Mouse (Mus musculus): ENCODE measurements around the gene Nudt21. TPM values are rescaled to one million over a fixed set of nuclear protein-coding genes. Genes with fewer than 3 reads are reported as not detected.

Gene Nudt21
- polyA plus RNA-seq, 2 experiments from 2014 or later: 93.4 to 113 TPM

DNA sequence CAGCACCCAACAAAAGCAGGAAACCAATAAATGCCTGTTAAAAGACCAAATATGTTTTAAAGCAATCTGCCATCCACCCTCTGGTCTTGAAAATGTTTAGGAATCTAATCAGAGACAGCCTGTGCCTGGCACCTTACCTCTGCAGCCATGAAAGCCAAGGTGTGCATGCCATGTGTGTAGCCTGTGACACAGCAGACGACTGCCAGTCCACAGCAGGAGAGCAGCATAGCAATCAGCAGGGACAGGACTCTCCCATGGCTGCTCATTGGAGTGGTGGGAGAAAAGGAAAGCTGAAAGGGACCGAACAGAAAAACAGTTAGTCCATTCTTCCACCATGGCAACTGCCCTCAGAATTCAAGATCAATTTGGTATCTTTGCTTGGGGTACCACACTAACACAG, 37.9 kb downstream of the Nudt21 start:
- ATAC-seq: no peak

DNA sequence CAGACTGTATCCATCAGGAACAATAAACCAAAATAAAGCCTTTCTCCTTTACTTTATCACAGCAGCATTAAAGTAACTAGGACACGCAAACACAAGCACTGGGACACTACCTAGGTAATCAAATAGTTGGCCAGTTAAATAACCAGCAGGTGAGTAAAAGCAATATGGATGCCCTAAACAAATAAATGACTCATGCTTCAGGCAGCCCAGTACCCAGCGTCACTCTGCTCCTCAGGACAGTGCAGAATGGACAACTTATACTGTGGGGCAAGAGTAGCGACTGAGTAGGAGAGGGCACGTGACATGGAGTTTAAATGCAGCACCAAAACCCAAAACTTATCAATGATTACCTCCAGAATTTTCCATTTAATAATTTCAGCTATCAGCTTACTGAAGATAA, 47.1 kb downstream of the Nudt21 start:
- ATAC-seq: no peak

GRCm38 (mm10) chr8:93984731-93985130, 52.1 kb downstream of the Nudt21 start:
- no peak for ATAC-seq

- no peak for ATAC-seq
These were observed 53.0 kb downstream of the Nudt21 start for GRCm38 (mm10) chr8:93983827-93984226.

DNA sequence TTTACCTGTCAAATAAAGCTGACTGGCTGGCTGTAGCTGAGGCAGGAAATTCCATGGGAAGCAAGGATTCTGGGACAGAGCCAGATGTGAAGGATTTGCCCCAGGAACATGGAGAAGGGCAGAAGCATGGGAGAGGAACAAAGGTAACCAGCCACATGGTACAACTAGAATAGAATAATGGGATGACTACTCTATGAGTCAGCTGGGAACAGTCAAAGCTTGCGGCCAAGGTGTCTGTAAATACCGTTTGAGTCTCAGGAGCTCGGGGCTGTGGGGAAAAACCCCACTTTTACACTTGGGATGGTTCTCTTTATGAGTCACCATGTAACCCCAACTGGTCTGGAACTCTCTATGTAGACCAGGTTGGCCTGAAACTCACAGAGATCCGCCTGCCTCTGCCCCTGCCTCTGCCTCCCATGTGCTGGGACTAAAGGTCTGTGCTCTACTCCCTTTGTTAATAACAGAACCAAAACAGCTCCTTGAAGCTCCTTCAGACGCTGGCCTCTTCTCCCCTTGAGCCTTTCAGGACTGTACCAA, 55.1 kb downstream of the Nudt21 start:
- ATAC-seq: no peak

DNA sequence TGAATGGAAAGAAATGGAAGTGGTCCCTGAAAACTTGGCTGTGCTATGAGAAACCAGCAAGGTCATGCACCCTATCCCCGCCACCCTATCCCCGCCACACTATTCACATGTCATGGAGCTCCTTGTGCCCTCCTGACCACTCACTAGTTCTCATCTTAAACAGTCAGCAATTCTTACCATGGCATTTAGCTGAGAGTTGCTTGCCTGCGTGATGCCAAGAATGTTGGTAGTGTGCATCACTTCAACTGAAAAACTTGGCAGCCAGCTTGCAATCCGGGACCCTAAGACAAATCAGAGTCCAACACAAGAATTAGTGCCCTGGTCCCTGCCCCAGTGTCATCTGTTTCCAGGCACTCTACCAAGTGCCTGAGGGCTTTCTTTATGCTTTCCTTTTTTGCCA, 56.7 kb downstream of the Nudt21 start:
- ATAC-seq: no peak

DNA sequence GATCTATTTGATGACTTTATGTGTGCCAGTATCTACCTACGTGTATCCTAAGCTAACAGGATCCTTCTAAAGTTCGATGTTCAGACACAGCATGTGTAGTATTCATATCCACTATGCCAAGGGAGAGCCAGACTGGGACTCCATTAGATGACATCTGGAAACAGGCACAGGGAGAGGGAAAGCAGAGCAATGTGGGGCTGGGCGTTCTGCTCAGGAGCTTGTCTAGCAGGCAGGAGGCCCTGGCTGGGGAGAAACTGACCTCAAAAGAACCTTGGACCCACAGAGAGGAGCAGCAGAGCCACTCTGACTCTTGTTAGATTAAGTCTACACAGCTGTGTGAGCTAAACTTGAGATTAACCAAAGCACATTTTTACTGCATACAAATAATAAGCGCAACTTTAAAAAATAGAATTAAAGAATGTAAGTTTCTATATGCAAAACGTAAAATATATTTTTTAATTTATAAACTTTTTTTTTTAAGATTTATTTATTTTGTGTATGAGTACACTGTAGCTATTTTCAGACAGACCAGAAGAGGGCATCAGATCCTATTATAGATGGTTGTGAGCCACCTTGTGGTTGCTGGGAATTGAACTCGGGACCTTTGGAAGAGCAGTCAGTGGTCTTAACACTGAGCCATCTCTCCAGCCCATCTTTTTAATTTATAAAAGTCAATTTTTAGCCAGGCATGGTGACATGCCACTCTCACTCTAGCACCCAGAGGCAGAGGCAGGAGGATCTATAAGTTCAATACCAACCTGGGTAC, 60.2 kb downstream of the Nudt21 start:
- ATAC-seq: no peak

- no peak for ATAC-seq
These were observed 61.5 kb downstream of the Nudt21 start for GRCm38 (mm10) chr8:93975358-93975757.

- no peak for ATAC-seq
These were observed 62.1 kb downstream of the Nudt21 start for GRCm38 (mm10) chr8:93974602-93975186.

GRCm38 (mm10) chr8:93973831-93974375, 62.9 kb downstream of the Nudt21 start:
- ATAC-seq: no peak

DNA sequence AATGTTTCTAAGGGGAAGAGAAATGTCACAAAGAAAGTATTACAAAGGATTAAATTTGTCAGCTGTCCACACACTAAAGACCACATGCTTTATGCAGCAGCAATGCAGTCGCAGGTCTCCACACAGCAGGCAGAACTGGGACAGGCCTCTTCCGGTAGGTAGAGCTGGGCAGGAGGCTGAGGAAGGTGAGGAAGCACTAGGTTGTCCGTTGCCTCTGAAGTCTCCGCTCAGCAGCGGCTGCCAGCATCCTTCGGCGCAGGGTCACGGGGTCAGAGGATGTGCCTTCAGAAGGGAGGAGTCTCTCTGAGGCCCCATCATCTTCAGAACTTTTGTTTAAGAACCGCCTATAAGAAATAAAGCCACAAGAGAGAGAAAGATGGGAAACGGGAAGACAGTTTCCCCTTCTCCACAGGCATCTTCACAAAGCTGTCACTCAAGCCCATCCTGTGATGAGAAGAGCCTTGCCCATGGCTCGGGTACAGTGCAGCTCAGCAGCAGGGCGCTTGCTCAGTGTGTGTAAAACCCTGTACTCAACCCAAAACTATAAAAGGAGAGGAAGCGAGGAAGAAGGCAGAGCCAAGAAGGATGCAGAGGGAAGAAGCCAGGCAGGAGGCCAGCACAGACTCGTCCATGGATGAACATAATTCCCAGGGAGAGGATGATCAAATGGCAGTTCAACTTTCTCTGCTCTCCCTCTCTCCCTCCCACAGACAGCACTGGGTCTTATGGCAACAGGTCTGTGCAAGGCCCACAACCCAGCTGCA, 63.7 kb downstream of the Nudt21 start:
- no peak for ATAC-seq

DNA sequence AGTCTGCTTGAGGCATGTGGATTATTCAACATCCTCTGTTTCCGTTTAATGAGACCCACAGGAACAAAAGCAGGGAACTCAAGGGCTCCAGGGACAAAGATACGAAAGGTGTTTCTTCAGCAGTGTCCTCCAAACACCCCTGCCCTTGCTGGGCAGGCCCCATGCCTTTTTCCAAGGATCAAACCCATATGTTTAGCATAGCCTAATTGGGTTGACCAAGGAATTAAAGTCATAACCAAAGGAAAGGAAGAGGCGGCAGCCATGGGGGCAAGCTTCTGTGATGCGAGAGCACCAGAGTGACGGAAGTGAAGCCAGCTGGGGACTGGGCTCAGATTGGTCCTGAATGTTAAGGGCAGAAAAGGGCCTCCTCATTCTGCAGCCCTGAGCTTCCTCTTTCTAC, 64.6 kb downstream of the Nudt21 start:
- no peak for ATAC-seq

DNA sequence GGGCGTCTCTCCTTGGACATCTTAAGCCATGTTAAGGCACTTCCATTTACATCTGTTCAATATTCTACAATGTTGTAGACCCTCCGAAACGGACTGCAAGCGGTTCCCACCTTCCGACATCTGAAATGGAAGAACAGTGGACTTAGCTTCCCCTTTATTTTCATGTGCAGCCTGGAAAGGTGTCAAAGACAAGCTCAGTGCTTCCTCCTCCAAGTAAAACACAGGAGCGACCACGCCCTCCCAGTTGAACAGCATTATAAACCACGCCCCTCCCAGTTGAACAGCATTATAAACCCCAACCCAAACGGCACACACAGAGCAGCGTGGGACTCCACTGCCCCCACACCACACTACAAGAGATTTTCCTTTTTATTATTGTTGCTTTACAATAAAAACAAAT, 65.4 kb downstream of the Nudt21 start:
- no peak for ATAC-seq

DNA sequence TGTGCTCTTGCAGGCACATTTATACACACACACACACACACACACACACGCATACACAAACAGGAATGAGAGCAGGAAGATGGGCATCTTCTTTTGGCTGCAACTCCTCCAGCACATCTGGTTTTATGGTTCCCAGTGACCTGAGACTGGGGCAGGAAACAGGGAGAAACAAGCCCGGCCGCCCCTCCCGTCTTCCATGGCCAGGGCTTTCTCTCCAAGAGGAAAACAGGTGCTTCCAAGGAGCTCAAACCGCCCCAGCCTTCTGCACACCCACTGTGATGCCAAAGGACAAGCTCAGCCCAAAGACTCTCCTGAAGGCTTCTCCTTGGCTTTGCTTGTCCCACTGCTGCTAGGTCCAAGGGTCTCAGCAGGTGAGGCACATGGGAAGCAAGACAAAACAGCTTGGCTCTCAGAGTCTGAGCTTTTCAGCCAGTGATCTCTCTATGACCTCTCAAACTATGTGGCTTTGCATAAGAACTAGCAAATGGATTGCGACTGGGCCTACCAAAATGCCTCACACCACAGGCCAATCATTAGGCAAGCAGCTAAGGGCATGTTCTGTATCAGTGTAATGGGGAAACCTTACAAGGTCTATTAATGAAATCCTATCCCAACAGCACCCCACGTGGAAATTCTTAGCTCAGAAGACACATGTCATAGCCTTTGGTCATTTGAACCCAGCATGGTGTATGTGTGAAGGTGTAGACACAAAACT, 67.0 kb downstream of the Nudt21 start:
- no peak for ATAC-seq

GRCm38 (mm10) chr8:93968293-93968692, 68.5 kb downstream of the Nudt21 start:
- ATAC-seq: no peak

Other genes starting within 250 kb of the Nudt21 start
- 1 to 10 TPM in 1 of 2 experiments, not detected in 1; 1.0 TPM for gene Gnao1, start 227.1 kb downstream of the Nudt21 start, polyA plus RNA-seq (2017; shearing (Covaris generic))
- 10 to 100 TPM; 26.2 to 26.6 TPM for gene Amfr, start 24.2 kb downstream of the Nudt21 start, polyA plus RNA-seq (2017; shearing (Covaris generic))
- gene Ogfod1, start 167 bp upstream of the Nudt21 start, polyA plus RNA-seq (2017; shearing (Covaris generic)): 10 to 100 TPM; 16.5 to 16.6 TPM
- gene Bbs2, start 61.9 kb upstream of the Nudt21 start, polyA plus RNA-seq (2017; shearing (Covaris generic)): 1 to 10 TPM; 1.4 to 3.5 TPM
- gene Mt4, start 100.2 kb upstream of the Nudt21 start, polyA plus RNA-seq (2017; shearing (Covaris generic)): not detected
- not detected for gene Mt3, start 115.6 kb upstream of the Nudt21 start, polyA plus RNA-seq (2017; shearing (Covaris generic))
- not detected for gene Mt2, start 135.6 kb upstream of the Nudt21 start, polyA plus RNA-seq (2017; shearing (Covaris generic))
- gene Mt1, start 142.1 kb upstream of the Nudt21 start, polyA plus RNA-seq (2017; shearing (Covaris generic)): 1 to 10 TPM; 3.0 to 4.2 TPM
- gene Nup93, start 177.5 kb upstream of the Nudt21 start, polyA plus RNA-seq (2017; shearing (Covaris generic)): 10 to 100 TPM; 30.7 to 33.1 TPM